Mouse (Mus musculus) heart, embryonic 14.5 days (tissue): ENCODE measurements at regions not wholly inside any gene's neighbourhood (a gene's known extent, or its start where the extent isn't known, plus 50 kb on each side); places are given as distances from the start of the nearest gene placed in this dataset.
"Not testable (repeated sequence)": the region's sequence is repeated elsewhere in the genome, so short reads cannot be mapped to it uniquely, and the experiment has no call there.

Experiments
- ATAC-seq: fragments of 200-750 bp; cut with Nextera tagmentation; 2 replicates; pipeline ENCODE4 v1.8.0; 2017; ENCODE audit warnings: low read depth, moderate TSS enrichment; ENCODE audit not compliant: insufficient number of reproducible peaks, insufficient read depth, low FRiP score
- H3K27ac ChIP-seq, 2 experiments: fragments of 200-500 bp in 1 of 2; fragments of 300-500 bp in 1 of 2; sonication (generic) in 1 of 2; replicated peaks in 1 of 2; 2 replicates each; pipeline ENCODE4 v1.5.1; 2012 to 2014; ENCODE audit warnings: low read depth in 2 of 2, low read length in 2 of 2, control low read depth in 1 of 2, mild to moderate bottlenecking in 1 of 2, mixed read lengths in 1 of 2; ENCODE audit not compliant: control insufficient read depth in 1 of 2, insufficient read depth in 1 of 2
- H3K27me3 ChIP-seq: fragments of 300-500 bp; sonication (generic); 2 replicates; pipeline ENCODE4 v1.6.1; 2014; ENCODE audit warnings: mild to moderate bottlenecking, low read length, control low read depth; ENCODE audit not compliant: control insufficient read depth, insufficient read depth
- H3K36me3 ChIP-seq: fragments of 300-500 bp; sonication (generic); 2 replicates; pipeline ENCODE4 v1.6.1; 2014; ENCODE audit warnings: mild to moderate bottlenecking, control low read depth, low read length, mixed read lengths; ENCODE audit not compliant: control insufficient read depth, insufficient read depth
- H3K4me1 ChIP-seq, 2 experiments: fragments of 200-500 bp in 1 of 2; fragments of 300-500 bp in 1 of 2; sonication (generic) in 1 of 2; 2 replicates each; pipeline ENCODE4 v1.6.1; 2012 to 2014; ENCODE audit warnings: low read length in 2 of 2, control low read depth in 1 of 2, mixed read lengths in 1 of 2; ENCODE audit not compliant: control insufficient read depth in 2 of 2, insufficient read depth in 2 of 2
- H3K4me2 ChIP-seq: fragments of 300-500 bp; sonication (generic); 2 replicates; pipeline ENCODE4 v1.6.1; 2014; ENCODE audit warnings: mild to moderate bottlenecking, low read length
- H3K4me3 ChIP-seq, 2 experiments: fragments of 200-500 bp in 1 of 2; fragments of 300-500 bp in 1 of 2; sonication (generic) in 1 of 2; 2 replicates each; pipeline ENCODE4 v1.5.1; 2012 to 2014; ENCODE audit warnings: low read length in 2 of 2, mild to moderate bottlenecking in 2 of 2, control low read depth in 1 of 2, low read depth in 1 of 2, moderate library complexity in 1 of 2; ENCODE audit not compliant: control insufficient read depth in 1 of 2, insufficient read depth in 1 of 2
- H3K9ac ChIP-seq: fragments of 300-500 bp; sonication (generic); 2 replicates; pipeline ENCODE4 v1.6.1; 2014; ENCODE audit warnings: mild to moderate bottlenecking, low read length
- H3K9me3 ChIP-seq: fragments of 300-500 bp; sonication (generic); 2 replicates; pipeline ENCODE4 v1.6.1; 2016; ENCODE audit warnings: low read length, control low read depth; ENCODE audit not compliant: control insufficient read depth
- WGBS: fragments of 180-500 bp; shearing (Covaris S2); extraction: QIAGEN DNeasy Blood & Tissue Kit; methylation state at CpG from one replicate; pipeline ENCODE4 v1.1.7; 2014; 5-methylcytosine and 5-hydroxymethylcytosine counted together

GRCm38 (mm10) chr5:78075203-78075602, 667.4 kb upstream of the Igfbp7 start:
- H3K27me3 ChIP-seq, result no peaks in the 10 kb centered on the region
- no peak overlapping the region for H3K4me2 ChIP-seq
- H3K9me3 ChIP-seq, result 0 out of 2 replicates have a peak, but pooled peaks cover 6% of the 10 kb centered on the region
- H3K27ac ChIP-seq, result no peak overlapping the region
- H3K9ac ChIP-seq, result no peak overlapping the region
- no peak overlapping the region for H3K4me3 ChIP-seq
- WGBS, result 43% methylated on average over 1 of the region's 1 CpGs
- H3K36me3 ChIP-seq, result no peaks in the 10 kb centered on the region
- H3K4me1 ChIP-seq, result no peaks in the 10 kb centered on the region
- ATAC-seq, result no peak

- H3K4me2 ChIP-seq, result no peak overlapping the region
- H3K27me3 ChIP-seq, result no peaks in the 10 kb centered on the region
- ATAC-seq, result no peak
- no peak overlapping the region for H3K4me3 ChIP-seq
- H3K9ac ChIP-seq, result no peak overlapping the region
- no peaks in the 10 kb centered on the region for H3K4me1 ChIP-seq
- no peak overlapping the region for H3K27ac ChIP-seq
- H3K9me3 ChIP-seq, result no peaks in the 10 kb centered on the region
- 66% methylated on average over 4 of the region's 4 CpGs for WGBS
- no peaks in the 10 kb centered on the region for H3K36me3 ChIP-seq
Observed at GRCm38 (mm10) chr5:78032554-78033250, 624.9 kb upstream of the Igfbp7 start.

GRCm38 (mm10) chr5:78017523-78017922, 609.7 kb upstream of the Igfbp7 start:
- H3K27ac ChIP-seq, result no peak overlapping the region
- 72% methylated on average over 4 of the region's 4 CpGs for WGBS
- ATAC-seq, result no peak
- H3K4me1 ChIP-seq, result no peaks in the 10 kb centered on the region
- no peaks in the 10 kb centered on the region for H3K36me3 ChIP-seq
- no peaks in the 10 kb centered on the region for H3K27me3 ChIP-seq
- H3K9ac ChIP-seq, result no peak overlapping the region
- no peak overlapping the region for H3K4me3 ChIP-seq
- H3K9me3 ChIP-seq, result no peaks in the 10 kb centered on the region
- H3K4me2 ChIP-seq, result no peak overlapping the region

- H3K9ac ChIP-seq, result no peak overlapping the region
- 65% methylated on average over 10 of the region's 10 CpGs for WGBS
Observed at GRCm38 (mm10) chr5:77986449-77987047, 578.7 kb upstream of the Igfbp7 start.

GRCm38 (mm10) chr5:77985269-77985668, 577.4 kb upstream of the Igfbp7 start:
- Histone ChIP-seq H3K9ac (no peak overlapping the region), H3K4me1 (no peaks in the 10 kb centered on the region), H3K27me3 (no peaks in the 10 kb centered on the region), H3K36me3 (no peaks in the 10 kb centered on the region), H3K9me3 (no peaks in the 10 kb centered on the region), H3K4me2 (no peak overlapping the region), H3K4me3 (no peak overlapping the region), H3K27ac (no peak overlapping the region)
- no peak for ATAC-seq
- 79% methylated on average over 1 of the region's 1 CpGs for WGBS

More at GRCm38 (mm10) chr5:77986449-77987047, 578.7 kb upstream of the Igfbp7 start:
- Histone ChIP-seq H3K4me1 (no peaks in the 10 kb centered on the region), H3K36me3 (no peaks in the 10 kb centered on the region), H3K27me3 (no peaks in the 10 kb centered on the region), H3K27ac (no peak overlapping the region), H3K9me3 (no peaks in the 10 kb centered on the region), H3K4me3 (no peak overlapping the region), H3K4me2 (no peak overlapping the region)
- ATAC-seq, result no peak

- H3K4me3 ChIP-seq, H3K36me3 ChIP-seq, H3K4me2 ChIP-seq, H3K9me3 ChIP-seq, ATAC-seq, H3K4me1 ChIP-seq, H3K27me3 ChIP-seq, H3K27ac ChIP-seq, H3K9ac ChIP-seq: not testable (repeated sequence)
- 84% methylated on average over 4 of the region's 4 CpGs for WGBS
Observed at GRCm38 (mm10) chr5:77940021-77940420, 532.2 kb upstream of the Igfbp7 start.

- Histone ChIP-seq H3K9ac (no peak overlapping the region), H3K9me3 (no peaks in the 10 kb centered on the region), H3K36me3 (no peaks in the 10 kb centered on the region), H3K27ac (no peak overlapping the region), H3K27me3 (no peaks in the 10 kb centered on the region), H3K4me2 (no peak overlapping the region), H3K4me1 (no peaks in the 10 kb centered on the region), H3K4me3 (no peak overlapping the region)
- ATAC-seq, result no peak
- 74% methylated on average over 2 of the region's 2 CpGs for WGBS
Observed at GRCm38 (mm10) chr5:77931874-77932273, 524.0 kb upstream of the Igfbp7 start.

- H3K36me3 ChIP-seq, result no peaks in the 10 kb centered on the region
- ATAC-seq, result no peak
- H3K4me1 ChIP-seq, result no peaks in the 10 kb centered on the region
- no peak overlapping the region for H3K27ac ChIP-seq
- no peak overlapping the region for H3K4me3 ChIP-seq
- no peaks in the 10 kb centered on the region for H3K9me3 ChIP-seq
- H3K27me3 ChIP-seq, result no peaks in the 10 kb centered on the region
- no peak overlapping the region for H3K9ac ChIP-seq
- WGBS, result 46% methylated on average over 2 of the region's 2 CpGs
- no peak overlapping the region for H3K4me2 ChIP-seq
Observed at GRCm38 (mm10) chr5:77921186-77921585, 513.3 kb upstream of the Igfbp7 start.
